Mouse (Mus musculus) gastrocnemius, postnatal 10 days (tissue): ENCODE results near the gene Pgpep1. TPM values are rescaled to one million over a fixed set of nuclear protein-coding genes. Genes with fewer than 3 reads are reported as not detected.

Experiments
- total RNA-seq, 2 experiments: library from RNA; stranded (reverse); gene quantifications; 2 replicates each; pipeline ENCODE4 v1.2.3; 2021

Gene Pgpep1
- total RNA-seq, 2 experiments from 2014 or later: 22.5 to 23.4 TPM

Other genes starting within 250 kb of the Pgpep1 start
- gene Crtc1, start 220.8 kb downstream of the Pgpep1 start, total RNA-seq: 10 to 100 TPM in 1 of 2 experiments, 1 to 10 TPM in 1; 8.9 to 12.0 TPM
- 1 to 10 TPM; 6.3 to 7.4 TPM for gene Klhl26, start 183.4 kb downstream of the Pgpep1 start, total RNA-seq
- gene Tmem59l, start 173.0 kb downstream of the Pgpep1 start, total RNA-seq: under 1 TPM; 0.18 to 0.26 TPM
- gene Crlf1, start 167.2 kb downstream of the Pgpep1 start, total RNA-seq: 1 to 10 TPM; 2.8 to 3.4 TPM
- 100 to 1,000 TPM; 120 to 129 TPM for gene Rex1bd, start 153.6 kb downstream of the Pgpep1 start, total RNA-seq
- 1,000 to 10,000 TPM; 1,232 to 1,261 TPM for gene Uba52, start 149.6 kb downstream of the Pgpep1 start, total RNA-seq
- 100 to 1,000 TPM; 135 to 145 TPM for gene Fkbp8, start 132.7 kb downstream of the Pgpep1 start, total RNA-seq
- 10 to 100 TPM; 57.8 to 61.0 TPM for gene Kxd1, start 132.4 kb downstream of the Pgpep1 start, total RNA-seq
- gene Ell, start 120.9 kb downstream of the Pgpep1 start, total RNA-seq: 10 to 100 TPM; 12.7 to 19.8 TPM
- 10 to 100 TPM; 30.0 to 31.6 TPM for gene Isyna1, start 66.0 kb downstream of the Pgpep1 start, total RNA-seq
- gene Ssbp4, start 51.5 kb downstream of the Pgpep1 start, total RNA-seq: 10 to 100 TPM; 31.1 to 40.1 TPM
- 1 to 10 TPM; 1.2 to 3.0 TPM for gene Lrrc25, start 44.2 kb downstream of the Pgpep1 start, total RNA-seq
- gene Gdf15, start 27.9 kb downstream of the Pgpep1 start, total RNA-seq: not detected
- 10 to 100 TPM; 82.3 to 83.0 TPM for gene Lsm4, start 12.9 kb upstream of the Pgpep1 start, total RNA-seq
- gene Jund, start 38.6 kb upstream of the Pgpep1 start, total RNA-seq: 100 to 1,000 TPM in 1 of 2 experiments, 10 to 100 TPM in 1; 79.2 to 130 TPM
- not detected for gene Iqcn, start 43.1 kb upstream of the Pgpep1 start, total RNA-seq
- gene Gm3336, start 58.2 kb upstream of the Pgpep1 start, total RNA-seq: not detected
- gene Pde4c, start 63.3 kb upstream of the Pgpep1 start, total RNA-seq: 1 to 10 TPM; 2.5 to 3.0 TPM
- 10 to 100 TPM; 44.6 to 50.4 TPM for gene Rab3a, start 94.3 kb upstream of the Pgpep1 start, total RNA-seq
- 10 to 100 TPM; 30.1 to 31.4 TPM for gene Mpv17l2, start 100.6 kb upstream of the Pgpep1 start, total RNA-seq
- 10 to 100 TPM; 39.4 to 47.2 TPM for gene Pik3r2, start 116.3 kb upstream of the Pgpep1 start, total RNA-seq
- 1 to 10 TPM; 7.2 to 8.9 TPM for gene Mast3, start 144.7 kb upstream of the Pgpep1 start, total RNA-seq
- gene Il12rb1, start 148.1 kb upstream of the Pgpep1 start, total RNA-seq: under 1 TPM; 0.16 to 0.23 TPM
- 10 to 100 TPM in 1 of 2 experiments, 1 to 10 TPM in 1; 4.3 to 27.1 TPM for gene Arrdc2, start 179.3 kb upstream of the Pgpep1 start, total RNA-seq
- gene Kcnn1, start 202.9 kb upstream of the Pgpep1 start, total RNA-seq: 1 to 10 TPM; 3.7 to 3.8 TPM
- gene Ccdc124, start 213.5 kb upstream of the Pgpep1 start, total RNA-seq: 10 to 100 TPM; 42.8 to 45.0 TPM
- under 1 TPM in 1 of 2 experiments, not detected in 1; 0.09 TPM for gene Slc5a5, start 232.4 kb upstream of the Pgpep1 start, total RNA-seq
- 1,000 to 10,000 TPM; 1,533 to 1,604 TPM for gene Rpl18a, start 237.0 kb upstream of the Pgpep1 start, total RNA-seq
- gene Map1s, start 245.5 kb upstream of the Pgpep1 start, total RNA-seq: 10 to 100 TPM; 17.3 to 24.5 TPM